Mouse (Mus musculus): ENCODE measurements around the gene Hipk2. TPM values are rescaled to one million over a fixed set of nuclear protein-coding genes. Genes with fewer than 3 reads are reported as not detected.

Hipk2 gene
- polyA plus RNA-seq, 1 experiment from 2014 or later = 45.3 TPM

DNA sequence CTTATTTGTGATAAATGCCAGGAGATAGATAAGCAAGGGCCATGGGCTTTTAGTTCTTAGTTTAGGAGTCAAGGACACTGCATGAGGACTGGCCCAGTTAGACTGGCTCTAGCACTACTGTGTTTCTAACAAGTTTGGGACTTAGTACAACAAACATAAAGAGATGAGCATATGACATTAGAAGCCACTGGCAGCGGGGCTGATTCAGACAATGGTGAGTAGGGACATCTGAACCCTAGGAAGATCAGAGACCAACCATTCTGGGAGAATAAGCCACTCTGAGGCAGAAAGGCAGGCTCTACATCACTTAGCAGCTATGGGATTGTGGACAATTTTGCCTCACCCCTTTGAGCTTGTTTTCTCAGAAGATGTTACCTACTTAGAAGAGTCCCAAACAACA lies 79.6 kb downstream of the Hipk2 start:
- no peak overlapping the region for H3K4me2 ChIP-seq
- H3K36me3 ChIP-seq (replicated peaks) = no peaks in the 10 kb centered on the region
- no peak overlapping the region for H3K9ac ChIP-seq
- ATAC-seq (replicated peaks) = no peak
- no peak overlapping the region for H3K4me3 ChIP-seq
- no peaks in the 10 kb centered on the region for H3K27me3 ChIP-seq (replicated peaks)
- H3K27ac ChIP-seq = no peak overlapping the region
- WGBS = 88% methylated on average over 1 of the region's 1 CpGs
- 0 out of 2 replicates have a peak, but pooled peaks cover 4% of the 10 kb centered on the region for H3K4me1 ChIP-seq
- H3K9me3 ChIP-seq = no peaks in the 10 kb centered on the region

DNA sequence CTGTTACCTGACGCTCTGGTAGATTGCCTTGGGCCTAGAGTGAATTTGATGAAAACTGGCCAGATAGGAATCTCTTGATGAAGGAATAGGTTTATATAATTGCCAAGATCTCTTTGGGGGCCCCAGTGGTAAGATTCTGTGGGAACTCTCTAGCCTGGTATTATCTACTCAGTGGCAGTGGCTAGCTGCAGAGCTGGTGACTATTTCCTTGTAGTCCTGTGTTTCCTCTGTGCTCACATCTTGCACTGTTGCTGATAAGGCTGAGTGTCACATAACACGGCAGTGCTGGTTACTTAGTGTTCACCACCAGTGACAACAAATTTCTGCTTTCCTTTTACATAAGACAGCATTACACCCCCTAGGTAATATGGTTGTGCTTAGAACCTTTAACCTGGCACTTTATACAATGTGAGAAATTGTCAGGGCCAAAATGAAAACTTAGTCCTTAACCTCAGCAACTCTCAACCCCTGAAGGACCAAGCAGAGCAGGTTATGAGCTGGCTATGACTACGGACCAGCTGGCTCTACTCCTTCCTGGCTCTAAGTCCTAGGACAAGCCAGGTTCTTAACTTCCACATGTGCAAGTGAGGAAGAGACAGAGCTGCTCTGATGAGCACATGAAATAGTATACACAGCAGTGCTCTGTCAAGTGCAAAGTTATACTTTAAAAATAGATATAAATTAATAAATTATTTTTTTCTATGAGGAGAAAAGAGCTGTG lies 80.7 kb downstream of the Hipk2 start:
- H3K36me3 ChIP-seq (replicated peaks) = no peaks in the 10 kb centered on the region
- no peak overlapping the region for H3K9ac ChIP-seq
- no peaks in the 10 kb centered on the region for H3K9me3 ChIP-seq
- no peak for ATAC-seq (replicated peaks)
- 96% methylated on average over 3 of the region's 3 CpGs for WGBS
- H3K4me1 ChIP-seq = 0 out of 2 replicates have a peak, but pooled peaks cover 4% of the 10 kb centered on the region
- no peaks in the 10 kb centered on the region for H3K27me3 ChIP-seq (replicated peaks)
- no peak overlapping the region for H3K4me3 ChIP-seq
- no peak overlapping the region for H3K4me2 ChIP-seq
- H3K27ac ChIP-seq = no peak overlapping the region

DNA sequence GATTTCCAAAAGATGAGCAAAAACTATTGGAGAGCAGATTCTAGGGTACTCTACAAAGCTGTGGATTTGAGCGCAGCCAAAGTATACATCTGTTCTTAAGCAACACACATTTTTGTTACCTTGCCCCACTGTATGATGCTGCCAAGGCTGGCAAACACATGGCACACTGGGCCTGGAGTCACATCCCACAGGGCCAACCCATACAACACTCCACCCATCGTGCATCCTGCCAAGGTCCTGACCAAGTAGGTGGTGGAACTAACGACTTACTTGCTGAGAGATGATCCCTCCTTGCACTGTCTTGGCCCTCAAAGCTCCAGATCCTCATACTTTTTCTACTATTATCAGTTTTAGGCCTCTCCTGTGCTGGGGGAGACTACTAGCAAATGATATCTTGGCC lies 83.0 kb downstream of the Hipk2 start:
- no peak for ATAC-seq (replicated peaks)
- Histone ChIP-seq H3K4me2 (no peak overlapping the region), H3K4me3 (no peak overlapping the region), H3K9ac (no peak overlapping the region), H3K9me3 (no peaks in the 10 kb centered on the region), H3K36me3 (replicated peaks) (no peaks in the 10 kb centered on the region), H3K27me3 (replicated peaks) (no peaks in the 10 kb centered on the region), H3K4me1 (0 out of 2 replicates have a peak, but pooled peaks cover 4% of the 10 kb centered on the region), H3K27ac (no peak overlapping the region)
- 91% methylated on average over 3 of the region's 3 CpGs for WGBS

DNA sequence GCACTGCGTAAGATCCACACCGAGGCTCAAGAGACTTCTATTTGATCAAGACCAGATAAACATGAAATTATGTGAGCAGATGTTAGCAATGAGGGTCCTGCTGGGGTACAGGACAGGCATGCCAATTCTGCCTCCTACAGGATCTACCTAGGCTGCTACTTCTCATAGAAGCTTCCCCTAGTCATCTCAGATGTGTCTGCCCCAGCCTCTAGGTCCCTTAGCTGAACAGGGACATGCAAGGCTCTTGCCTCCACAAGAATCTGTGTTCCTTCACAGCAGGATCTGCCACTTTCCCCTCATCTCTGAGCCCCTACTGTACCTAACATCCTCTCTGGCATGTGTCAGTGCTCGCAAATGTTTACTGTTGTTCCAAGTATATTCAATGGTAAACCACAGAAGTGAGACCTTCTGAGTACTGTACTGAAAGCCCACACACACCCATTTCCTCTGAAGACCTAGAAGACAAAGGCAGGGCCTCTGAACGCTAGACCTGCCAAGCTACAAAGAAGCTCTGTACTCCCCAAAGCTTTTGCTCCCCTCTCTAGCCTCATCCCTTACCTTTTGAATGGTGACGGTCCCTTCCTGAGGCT lies 86.6 kb downstream of the Hipk2 start:
- ATAC-seq (replicated peaks) = no peak
- H3K27ac ChIP-seq = no peak overlapping the region
- H3K4me2 ChIP-seq = no peak overlapping the region
- no peak overlapping the region for H3K9ac ChIP-seq
- H3K27me3 ChIP-seq (replicated peaks) = no peaks in the 10 kb centered on the region
- H3K4me3 ChIP-seq = no peak overlapping the region
- 75% methylated on average over 5 of the region's 5 CpGs for WGBS
- H3K9me3 ChIP-seq = no peaks in the 10 kb centered on the region
- H3K36me3 ChIP-seq (replicated peaks) = no peaks in the 10 kb centered on the region
- peaks cover 25% of the 10 kb centered on the region for H3K4me1 ChIP-seq

DNA sequence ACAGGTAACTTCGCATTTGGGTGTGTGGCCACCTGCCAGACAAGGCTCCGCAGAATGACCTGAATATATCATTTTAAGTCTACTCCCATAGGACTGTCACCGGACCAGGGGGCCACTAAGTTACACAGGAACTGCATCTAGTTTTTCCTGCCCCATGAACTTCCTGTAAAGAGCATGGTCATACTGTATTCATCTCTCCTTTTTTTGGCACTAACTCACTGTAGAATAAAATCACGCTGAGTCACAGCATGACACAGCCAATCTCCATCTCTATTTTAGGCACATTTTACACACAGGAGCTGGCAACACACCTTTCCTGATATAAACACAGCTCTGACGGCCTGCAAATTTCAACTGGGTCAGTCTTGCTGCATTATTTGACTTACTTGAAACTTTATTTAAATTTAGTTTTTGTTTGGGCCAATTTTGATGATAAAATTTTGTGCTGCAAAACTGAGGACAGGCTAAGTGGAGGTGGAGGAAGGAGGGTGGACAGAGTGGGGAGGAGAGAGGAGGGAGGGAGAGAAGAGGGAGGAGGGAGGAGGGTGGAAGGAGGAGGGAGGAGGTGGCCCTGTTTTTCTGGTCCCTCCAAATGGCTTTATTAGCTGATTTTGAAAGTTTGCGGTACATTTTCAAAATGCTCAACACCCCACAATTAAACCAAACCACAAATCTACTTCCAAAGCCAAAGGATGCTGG lies 88.0 kb downstream of the Hipk2 start:
- no peak overlapping the region for H3K27ac ChIP-seq
- H3K36me3 ChIP-seq (replicated peaks) = no peaks in the 10 kb centered on the region
- no peak overlapping the region for H3K4me2 ChIP-seq
- 92% methylated on average over 6 of the region's 6 CpGs for WGBS
- H3K4me3 ChIP-seq = no peak overlapping the region
- no peaks in the 10 kb centered on the region for H3K27me3 ChIP-seq (replicated peaks)
- no peak overlapping the region for H3K9ac ChIP-seq
- no peaks in the 10 kb centered on the region for H3K9me3 ChIP-seq
- peaks cover 26% of the 10 kb centered on the region for H3K4me1 ChIP-seq
- no peak for ATAC-seq (replicated peaks)

DNA sequence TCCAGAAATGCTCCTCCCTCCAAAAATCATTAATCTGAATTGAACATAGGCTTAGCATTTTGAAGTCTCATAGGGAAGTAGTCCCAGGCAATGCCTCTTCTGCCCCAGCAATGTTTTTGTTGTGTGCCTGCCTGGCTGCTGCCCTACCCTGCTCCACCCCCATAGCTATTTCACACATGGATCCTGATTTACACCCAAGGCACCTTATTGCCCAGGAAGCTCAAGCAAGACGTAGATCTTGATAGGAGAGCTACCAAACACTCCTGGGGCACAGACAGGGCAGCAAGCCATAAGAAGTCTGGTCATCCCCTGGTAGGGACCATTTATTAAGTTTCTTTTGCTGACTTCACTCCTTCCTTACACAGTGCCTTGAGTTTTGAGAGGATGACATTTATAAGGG lies 88.8 kb downstream of the Hipk2 start:
- no peak overlapping the region for H3K4me2 ChIP-seq
- H3K9me3 ChIP-seq = no peaks in the 10 kb centered on the region
- no peak overlapping the region for H3K4me3 ChIP-seq
- peaks cover 26% of the 10 kb centered on the region for H3K4me1 ChIP-seq
- H3K36me3 ChIP-seq (replicated peaks) = no peaks in the 10 kb centered on the region
- 43% methylated on average over 1 of the region's 1 CpGs for WGBS
- ATAC-seq (replicated peaks) = no peak
- H3K27ac ChIP-seq = 0 out of 2 replicates have a peak overlapping the region, but pooled peaks have one; percentile 25
- H3K27me3 ChIP-seq (replicated peaks) = no peaks in the 10 kb centered on the region
- no peak overlapping the region for H3K9ac ChIP-seq

DNA sequence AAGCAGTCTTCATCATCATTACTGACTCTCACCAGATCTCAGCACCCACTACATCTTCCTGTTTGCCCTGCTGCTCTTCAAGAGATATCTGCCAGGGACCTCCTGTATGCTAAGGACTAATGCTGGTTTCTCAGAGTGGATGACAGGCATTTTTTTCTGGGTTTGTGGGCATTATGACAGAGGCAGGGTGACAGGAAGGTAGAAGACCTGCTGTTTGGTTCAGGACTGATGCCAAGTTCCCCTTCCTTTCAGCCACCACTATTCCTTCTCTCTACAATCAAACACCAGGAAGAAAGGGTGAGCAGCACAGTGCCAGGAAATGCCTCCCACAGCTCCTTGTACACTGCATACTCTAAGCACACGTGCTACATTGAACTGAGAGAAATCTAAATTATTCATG lies 90.2 kb downstream of the Hipk2 start:
- Histone ChIP-seq H3K4me3 (no peak overlapping the region), H3K4me1 (peaks cover 26% of the 10 kb centered on the region), H3K27me3 (replicated peaks) (no peaks in the 10 kb centered on the region), H3K27ac (no peak overlapping the region), H3K36me3 (replicated peaks) (no peaks in the 10 kb centered on the region), H3K9me3 (no peaks in the 10 kb centered on the region), H3K4me2 (no peak overlapping the region), H3K9ac (no peak overlapping the region)
- ATAC-seq (replicated peaks) = no peak; the same call in 1 of the 2 replicates
- WGBS = 34% methylated on average over 1 of the region's 1 CpGs

DNA sequence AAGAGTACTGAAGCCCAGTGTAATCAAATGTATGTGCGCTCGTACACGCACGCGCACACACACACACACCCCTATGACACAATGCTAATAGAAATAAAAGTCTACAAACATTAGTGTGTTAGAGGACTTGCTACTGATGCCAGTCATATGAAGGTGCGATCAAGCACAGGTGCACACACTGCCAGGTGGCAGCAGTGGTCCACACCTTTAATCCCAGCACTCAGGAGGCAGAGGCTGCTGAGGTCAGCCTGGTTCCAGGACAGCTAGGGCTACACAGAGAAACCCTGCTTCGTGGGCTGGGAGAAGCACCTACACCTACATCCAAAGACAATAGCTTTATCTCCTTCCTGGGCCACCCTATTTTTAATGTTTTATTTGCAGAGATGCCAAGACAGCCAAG lies 96.6 kb downstream of the Hipk2 start:
- no peak overlapping the region for H3K9ac ChIP-seq
- H3K9me3 ChIP-seq = no peaks in the 10 kb centered on the region
- H3K4me2 ChIP-seq = no peak overlapping the region
- no peak for ATAC-seq (replicated peaks)
- H3K36me3 ChIP-seq (replicated peaks) = no peaks in the 10 kb centered on the region
- no peak overlapping the region for H3K4me3 ChIP-seq
- H3K4me1 ChIP-seq = peaks cover 6% of the 10 kb centered on the region
- no peaks in the 10 kb centered on the region for H3K27me3 ChIP-seq (replicated peaks)
- WGBS = 96% methylated on average over 7 of the region's 7 CpGs
- no peak overlapping the region for H3K27ac ChIP-seq

DNA sequence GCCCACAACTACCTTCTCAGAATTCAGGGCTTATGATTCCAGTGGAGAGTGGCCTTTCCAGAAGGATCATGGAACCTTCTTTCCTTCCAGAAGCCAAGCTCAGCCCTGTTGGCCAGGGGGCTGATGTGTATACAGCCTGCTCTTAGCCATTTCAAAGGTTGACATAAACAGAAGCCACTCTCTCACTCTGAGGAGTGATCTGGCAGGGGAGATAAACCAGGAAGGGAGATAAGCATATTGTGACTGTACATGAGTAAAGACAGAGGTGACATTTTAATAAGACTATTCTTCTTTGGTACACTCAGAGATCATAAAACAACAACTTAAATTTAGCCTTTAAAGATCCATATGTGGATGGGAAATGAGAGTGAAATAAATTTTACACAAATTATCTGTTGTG lies 97.1 kb downstream of the Hipk2 start:
- H3K4me3 ChIP-seq = no peak overlapping the region
- no peak overlapping the region for H3K9ac ChIP-seq
- no peak for ATAC-seq (replicated peaks)
- no peaks in the 10 kb centered on the region for H3K36me3 ChIP-seq (replicated peaks)
- H3K4me1 ChIP-seq = peaks cover 4% of the 10 kb centered on the region; the same call in 1 of the 2 replicates
- no peak overlapping the region for H3K4me2 ChIP-seq
- H3K9me3 ChIP-seq = no peaks in the 10 kb centered on the region
- H3K27me3 ChIP-seq (replicated peaks) = no peaks in the 10 kb centered on the region
- H3K27ac ChIP-seq = no peak overlapping the region

DNA sequence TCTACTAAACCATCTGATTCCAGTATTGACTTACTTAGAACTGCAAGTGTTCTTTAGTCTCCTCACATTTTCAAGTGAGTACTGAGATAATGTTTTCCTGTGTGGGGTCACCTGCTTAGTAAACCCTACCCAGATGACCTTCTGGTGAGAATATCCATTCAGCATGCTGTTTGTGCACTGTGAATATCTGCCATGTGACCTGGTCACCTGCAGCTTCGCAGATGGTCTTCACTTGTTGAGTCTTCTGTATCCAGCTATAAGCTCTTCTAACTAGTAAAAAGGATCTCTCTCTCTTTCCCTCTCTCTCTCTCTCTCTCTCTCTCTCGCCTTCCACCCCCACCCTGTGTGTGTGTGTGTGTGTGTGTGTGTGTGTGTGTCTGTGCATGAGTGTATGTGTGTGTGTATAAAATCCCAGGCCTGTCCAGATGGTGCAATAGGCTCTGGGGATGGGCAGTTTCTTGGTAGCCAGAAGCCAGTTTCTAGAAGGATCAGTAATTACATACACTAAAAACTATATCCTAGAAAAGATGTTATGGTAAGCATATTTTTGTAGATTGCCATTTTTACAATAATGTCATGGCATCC lies 99.9 kb downstream of the Hipk2 start:
- WGBS = 68% methylated on average over 2 of the region's 2 CpGs
- no peak for ATAC-seq (replicated peaks)
- H3K4me3 ChIP-seq = no peak overlapping the region

DNA sequence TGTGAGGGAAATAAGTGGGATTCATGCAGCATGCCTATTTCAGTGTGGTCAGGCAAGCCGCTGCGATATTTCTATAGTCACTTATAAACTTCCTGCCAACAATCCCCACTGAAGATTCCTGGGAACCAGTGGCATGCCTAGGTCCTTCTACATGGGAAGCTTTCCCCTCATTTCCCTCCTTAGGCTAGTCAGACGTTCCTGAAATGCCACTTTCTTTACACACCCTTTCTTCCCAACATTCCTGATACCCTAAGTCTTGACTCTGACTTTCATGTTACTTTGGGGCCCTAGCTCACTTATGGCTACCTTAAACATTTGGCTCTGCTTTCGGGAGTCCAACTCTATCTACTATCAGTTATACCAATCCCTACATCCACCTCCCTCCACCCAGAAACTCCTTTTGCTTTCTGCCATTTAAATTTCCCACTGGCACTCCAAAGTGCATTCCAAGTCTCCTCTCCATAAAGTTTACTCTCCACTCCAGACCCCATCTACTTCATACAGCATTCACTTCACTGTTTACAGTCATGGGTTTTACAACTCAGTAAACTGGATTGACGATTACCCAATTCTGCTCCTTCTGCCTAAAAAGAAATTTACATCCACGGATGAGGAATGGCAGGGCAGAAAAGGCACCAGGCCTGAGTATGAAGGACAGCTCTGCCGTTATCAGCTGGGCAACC lies 103.0 kb downstream of the Hipk2 start:
- no peak for ATAC-seq (replicated peaks)
- no peak overlapping the region for H3K4me2 ChIP-seq
- no peaks in the 10 kb centered on the region for H3K27me3 ChIP-seq (replicated peaks)
- no peaks in the 10 kb centered on the region for H3K4me1 ChIP-seq
- H3K9me3 ChIP-seq = no peaks in the 10 kb centered on the region
- no peak overlapping the region for H3K9ac ChIP-seq
- H3K4me3 ChIP-seq = no peak overlapping the region
- 88% methylated on average over 7 of the region's 7 CpGs for WGBS
- no peak overlapping the region for H3K27ac ChIP-seq
- no peaks in the 10 kb centered on the region for H3K36me3 ChIP-seq (replicated peaks)

More for the DNA sequence above, 99.9 kb downstream of the Hipk2 start:
- peaks cover 4% of the 10 kb centered on the region; the same call in 1 of the 2 replicates for H3K4me1 ChIP-seq
- no peaks in the 10 kb centered on the region for H3K9me3 ChIP-seq
- H3K9ac ChIP-seq = no peak overlapping the region
- H3K27ac ChIP-seq = no peak overlapping the region
- H3K4me2 ChIP-seq = no peak overlapping the region
- H3K36me3 ChIP-seq (replicated peaks) = no peaks in the 10 kb centered on the region
- no peaks in the 10 kb centered on the region for H3K27me3 ChIP-seq (replicated peaks)

DNA sequence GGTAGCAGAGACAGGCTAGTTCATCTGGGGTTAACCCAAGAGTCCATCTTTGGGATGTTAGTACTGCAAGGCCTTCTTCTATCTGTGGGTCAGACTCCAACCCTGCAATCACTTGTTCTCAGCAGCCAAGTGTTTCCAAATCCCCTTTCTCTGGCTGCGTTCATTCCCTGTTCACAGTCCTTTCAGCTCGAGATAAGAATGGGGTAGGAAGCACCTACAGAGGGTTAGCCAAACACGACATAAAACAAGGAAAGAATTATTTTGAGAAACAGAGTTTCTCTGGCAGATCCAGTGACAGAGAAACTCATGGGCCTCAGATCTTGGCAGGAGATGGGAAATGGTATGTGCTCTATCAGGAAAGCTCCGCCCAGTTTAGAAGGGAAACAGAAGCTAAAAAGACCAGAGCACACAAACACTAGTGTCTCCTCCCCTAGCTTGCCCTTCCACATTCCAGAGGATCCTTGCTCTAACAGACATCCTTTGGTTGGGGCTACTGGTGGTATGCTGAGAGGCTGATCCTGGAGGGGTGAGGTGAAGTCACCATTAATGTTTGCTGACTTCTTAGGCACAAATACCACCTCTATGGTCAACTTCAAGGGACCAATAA lies 104.8 kb downstream of the Hipk2 start:
- no peak overlapping the region for H3K9ac ChIP-seq
- H3K4me1 ChIP-seq = no peaks in the 10 kb centered on the region
- WGBS = 74% methylated on average over 4 of the region's 4 CpGs
- H3K4me3 ChIP-seq = no peak overlapping the region
- no peak overlapping the region for H3K27ac ChIP-seq
- no peaks in the 10 kb centered on the region for H3K9me3 ChIP-seq
- H3K27me3 ChIP-seq (replicated peaks) = no peaks in the 10 kb centered on the region
- H3K4me2 ChIP-seq = no peak overlapping the region
- no peak for ATAC-seq (replicated peaks)
- no peaks in the 10 kb centered on the region for H3K36me3 ChIP-seq (replicated peaks)
